Mouse (Mus musculus): ENCODE results near the gene Cd3eap. TPM values are rescaled to one million over a fixed set of nuclear protein-coding genes. Genes with fewer than 3 reads are reported as not detected.

Gene Cd3eap
- polyA plus RNA-seq (2012; fragmentation: generic; extraction: Trizol) = 10 to 100 TPM in 1 of 2 experiments, 1 to 10 TPM in 1; 9.0 to 24.5 TPM

GRCm38 (mm10) chr7:19359299-19359891 lies at the start of gene Cd3eap, which contains the start of gene Ppp1r13l:
TSS of gene Cd3eap (minus strand) at chr7:19359483.
TSS of gene Ppp1r13l (plus strand) at chr7:19359749.

GRCm38 (mm10) chr7:19404476-19404875 lies 45.2 kb upstream of the Cd3eap start, which contains the start of gene Ckm:
TSS of gene Ckm (plus strand) at chr7:19404776.

GRCm38 (mm10) chr7:19403731-19404296 lies 44.5 kb upstream of the Cd3eap start, which contains the start of gene Klc3:
TSS of gene Klc3 (minus strand) at chr7:19404104.

GRCm38 (mm10) chr7:19381377-19382165 lies 22.3 kb upstream of the Cd3eap start, which contains the start of gene Ercc2:
TSS of gene Ercc2 (plus strand) at chr7:19382010.

GRCm38 (mm10) chr7:19344237-19344847 lies 14.9 kb downstream of the Cd3eap start, which contains the start of gene Ercc1:
TSS of gene Ercc1 (plus strand) at chr7:19344778.

GRCm38 (mm10) chr7:19309884-19310641 lies 49.2 kb downstream of the Cd3eap start, which contains the start of gene Fosb:
TSS of gene Fosb (minus strand) at chr7:19310051.

Other genes with a start within 250 kb of the Cd3eap start
- not detected for gene Gm4969, start 241.1 kb downstream of the Cd3eap start, polyA plus RNA-seq (2012; fragmentation: generic; extraction: Trizol)
- gene Fbxo46, start 239.6 kb downstream of the Cd3eap start, polyA plus RNA-seq (2012; fragmentation: generic; extraction: Trizol) = 1 to 10 TPM; 3.9 to 9.2 TPM
- 1 to 10 TPM; 4.7 to 6.0 TPM for gene Qpctl, start 210.2 kb downstream of the Cd3eap start, polyA plus RNA-seq (2012; fragmentation: generic; extraction: Trizol)
- 100 to 1,000 TPM; 214 to 583 TPM for gene Snrpd2, start 209.8 kb downstream of the Cd3eap start, polyA plus RNA-seq (2012; fragmentation: generic; extraction: Trizol)
- under 1 TPM; 0.02 to 0.15 TPM for gene Gipr, start 193.4 kb downstream of the Cd3eap start, polyA plus RNA-seq (2012; fragmentation: generic; extraction: Trizol)
- gene Eml2, start 183.1 kb downstream of the Cd3eap start, polyA plus RNA-seq (2012; fragmentation: generic; extraction: Trizol) = under 1 TPM in 1 of 2 experiments, not detected in 1; 0.02 TPM
- under 1 TPM; 0.05 to 0.14 TPM for gene Gpr4, start 146.9 kb downstream of the Cd3eap start, polyA plus RNA-seq (2012; fragmentation: generic; extraction: Trizol)
- gene Opa3, start 131.1 kb downstream of the Cd3eap start, polyA plus RNA-seq (2012; fragmentation: generic; extraction: Trizol) = 10 to 100 TPM; 22.3 to 24.0 TPM
- gene Vasp, start 87.7 kb downstream of the Cd3eap start, polyA plus RNA-seq (2012; fragmentation: generic; extraction: Trizol) = 10 to 100 TPM; 30.1 to 39.1 TPM
- not detected for gene Ppm1n, start 79.4 kb downstream of the Cd3eap start, polyA plus RNA-seq (2012; fragmentation: generic; extraction: Trizol)
- gene Rtn2, start 76.9 kb downstream of the Cd3eap start, polyA plus RNA-seq (2012; fragmentation: generic; extraction: Trizol) = 1 to 10 TPM in 1 of 2 experiments, under 1 TPM in 1; 0.91 to 1.1 TPM
- 1 to 10 TPM in 1 of 2 experiments, under 1 TPM in 1; 0.29 to 1.1 TPM for gene Fosb, start 49.4 kb downstream of the Cd3eap start, polyA plus RNA-seq (2012; fragmentation: generic; extraction: Trizol)
- gene Ercc1, start 14.7 kb downstream of the Cd3eap start, polyA plus RNA-seq (2012; fragmentation: generic; extraction: Trizol) = 100 to 1,000 TPM in 1 of 2 experiments, 10 to 100 TPM in 1; 85.1 to 272 TPM
- 1 to 10 TPM; 7.3 to 7.9 TPM for gene Ppp1r13l, start 266 bp upstream of the Cd3eap start, polyA plus RNA-seq (2012; fragmentation: generic; extraction: Trizol)
- 10 to 100 TPM in 1 of 2 experiments, 1 to 10 TPM in 1; 6.7 to 12.5 TPM for gene Ercc2, start 22.5 kb upstream of the Cd3eap start, polyA plus RNA-seq (2012; fragmentation: generic; extraction: Trizol)
- gene Klc3, start 44.6 kb upstream of the Cd3eap start, polyA plus RNA-seq (2012; fragmentation: generic; extraction: Trizol) = 1 to 10 TPM in 1 of 2 experiments, under 1 TPM in 1; 0.61 to 2.7 TPM
- under 1 TPM in 1 of 2 experiments, not detected in 1; 0.05 TPM for gene Ckm, start 45.3 kb upstream of the Cd3eap start, polyA plus RNA-seq (2012; fragmentation: generic; extraction: Trizol)
- gene Mark4, start 99.3 kb upstream of the Cd3eap start, polyA plus RNA-seq (2012; fragmentation: generic; extraction: Trizol) = 10 to 100 TPM in 1 of 2 experiments, 1 to 10 TPM in 1; 7.2 to 16.0 TPM
- gene Exoc3l2, start 103.8 kb upstream of the Cd3eap start, polyA plus RNA-seq (2012; fragmentation: generic; extraction: Trizol) = under 1 TPM; 0.06 to 0.08 TPM
- gene Bloc1s3, start 148.9 kb upstream of the Cd3eap start, polyA plus RNA-seq (2012; fragmentation: generic; extraction: Trizol) = 1 to 10 TPM; 2.8 to 7.6 TPM
- gene Trappc6a, start 148.9 kb upstream of the Cd3eap start, polyA plus RNA-seq (2012; fragmentation: generic; extraction: Trizol) = 100 to 1,000 TPM in 1 of 2 experiments, 10 to 100 TPM in 1; 46.3 to 112 TPM
- under 1 TPM; 0.01 to 0.32 TPM for gene Nkpd1, start 158.4 kb upstream of the Cd3eap start, polyA plus RNA-seq (2012; fragmentation: generic; extraction: Trizol)
- 10 to 100 TPM; 33.3 to 45.0 TPM for gene Ppp1r37, start 203.6 kb upstream of the Cd3eap start, polyA plus RNA-seq (2012; fragmentation: generic; extraction: Trizol)
- under 1 TPM in 1 of 2 experiments, not detected in 1; 0.07 TPM for gene Zfp296, start 217.8 kb upstream of the Cd3eap start, polyA plus RNA-seq (2012; fragmentation: generic; extraction: Trizol)
- 100 to 1,000 TPM; 127 to 141 TPM for gene Gemin7, start 218.1 kb upstream of the Cd3eap start, polyA plus RNA-seq (2012; fragmentation: generic; extraction: Trizol)
- gene Clasrp, start 245.0 kb upstream of the Cd3eap start, polyA plus RNA-seq (2012; fragmentation: generic; extraction: Trizol) = 10 to 100 TPM; 11.9 to 28.1 TPM